Mouse (Mus musculus): ENCODE data around the gene Csnk2b.

The Csnk2b gene

GRCm38 (mm10) chr17:35121871-35122303 is at the start of gene Csnk2b:
TSS of gene Csnk2b (minus strand) at chr17:35122053.
- DNase-seq = peak; percentile 82

GRCm38 (mm10) chr17:35168541-35169207 is 46.8 kb upstream of the Csnk2b start:
- no peak for DNase-seq

GRCm38 (mm10) chr17:35167794-35168193 is 45.9 kb upstream of the Csnk2b start:
- DNase-seq = no peak

GRCm38 (mm10) chr17:35166352-35167035 is 44.6 kb upstream of the Csnk2b start:
- peak; percentile 84 for DNase-seq

- no peak for DNase-seq
Observed at GRCm38 (mm10) chr17:35165451-35166155, 43.8 kb upstream of the Csnk2b start.

- DNase-seq = peak; percentile 99
Observed at GRCm38 (mm10) chr17:35164568-35165450, 43.0 kb upstream of the Csnk2b start, which contains the start of gene Prrc2a. TSS of gene Prrc2a (minus strand) at chr17:35164897.

- no peak for DNase-seq
Observed at GRCm38 (mm10) chr17:35164218-35164567, 42.3 kb upstream of the Csnk2b start.

- no peak for DNase-seq
Observed at GRCm38 (mm10) chr17:35163326-35164081, 41.7 kb upstream of the Csnk2b start.

- no peak for DNase-seq
Observed at GRCm38 (mm10) chr17:35162730-35163129, 40.9 kb upstream of the Csnk2b start.

- no peak for DNase-seq
Observed at GRCm38 (mm10) chr17:35162121-35162520, 40.3 kb upstream of the Csnk2b start.

GRCm38 (mm10) chr17:35161421-35161820 is 39.6 kb upstream of the Csnk2b start:
- no peak for DNase-seq

GRCm38 (mm10) chr17:35159638-35160037 is 37.8 kb upstream of the Csnk2b start:
- no peak for DNase-seq

GRCm38 (mm10) chr17:35158850-35159593 is 37.2 kb upstream of the Csnk2b start:
- no peak for DNase-seq

- DNase-seq = no peak
Observed at GRCm38 (mm10) chr17:35157661-35158175, 35.9 kb upstream of the Csnk2b start.

GRCm38 (mm10) chr17:35157254-35157653 is 35.4 kb upstream of the Csnk2b start:
- no peak for DNase-seq

GRCm38 (mm10) chr17:35156461-35157200 is 34.8 kb upstream of the Csnk2b start:
- DNase-seq = no peak

GRCm38 (mm10) chr17:35155451-35155850 is 33.6 kb upstream of the Csnk2b start:
- DNase-seq = no peak

GRCm38 (mm10) chr17:35154616-35155015 is 32.8 kb upstream of the Csnk2b start:
- DNase-seq = no peak

GRCm38 (mm10) chr17:35153931-35154330 is 32.1 kb upstream of the Csnk2b start:
- DNase-seq = no peak

GRCm38 (mm10) chr17:35153077-35153476 is 31.2 kb upstream of the Csnk2b start:
- DNase-seq = no peak

Data from layer of hippocampus, adult 9-11 months (tissue).